Mouse (Mus musculus) embryonic facial prominence, embryonic 13.5 days (tissue): ENCODE measurements around the gene Mrpl21. TPM values are rescaled to one million over a fixed set of nuclear protein-coding genes. Genes with fewer than 3 reads are reported as not detected.

Experiments used
- ATAC-seq: fragments of 200-750 bp; cut with Nextera tagmentation; 2 replicates; pipeline ENCODE4 v1.8.0; 2017; ENCODE audit warnings: low read depth; ENCODE audit not compliant: insufficient number of reproducible peaks, insufficient read depth, low FRiP score, low TSS enrichment
- H3K27ac ChIP-seq: fragments of 300-500 bp; sonication (generic); 2 replicates; pipeline ENCODE4 v1.5.1; 2015; ENCODE audit warnings: moderate library complexity, mild to moderate bottlenecking, inconsistent platforms
- H3K27me3 ChIP-seq: fragments of 300-500 bp; sonication (generic); 2 replicates; pipeline ENCODE4 v1.6.1; 2015; ENCODE audit warnings: mild to moderate bottlenecking, inconsistent platforms
- H3K36me3 ChIP-seq: fragments of 300-500 bp; sonication (generic); 2 replicates; pipeline ENCODE4 v1.6.1; 2015; ENCODE audit warnings: mild to moderate bottlenecking, inconsistent platforms
- H3K4me1 ChIP-seq: fragments of 300-500 bp; sonication (generic); 2 replicates; pipeline ENCODE4 v1.6.1; 2015; ENCODE audit warnings: inconsistent platforms
- H3K4me2 ChIP-seq: fragments of 300-500 bp; sonication (generic); 2 replicates; pipeline ENCODE4 v1.6.1; 2015; ENCODE audit warnings: moderate library complexity, mild to moderate bottlenecking, inconsistent platforms
- H3K4me3 ChIP-seq: fragments of 300-500 bp; sonication (generic); 2 replicates; pipeline ENCODE4 v1.5.1; 2015; ENCODE audit warnings: mild to moderate bottlenecking, inconsistent platforms
- H3K9ac ChIP-seq: fragments of 300-500 bp; sonication (generic); 2 replicates; pipeline ENCODE4 v1.6.1; 2015; ENCODE audit warnings: mild to moderate bottlenecking, inconsistent platforms
- H3K9me3 ChIP-seq: fragments of 300-500 bp; sonication (generic); 2 replicates; pipeline ENCODE4 v1.6.1; 2016; ENCODE audit warnings: inconsistent platforms
- WGBS: fragments of 180-500 bp; shearing (Covaris S2); methylation state at CpG from one replicate; pipeline ENCODE4 v1.1.7; 2015; ENCODE audit warnings: mixed read lengths; 5-methylcytosine and 5-hydroxymethylcytosine counted together
- polyA plus RNA-seq: library from polyadenylated mRNA; unstranded; fragments of >200 nt; fragmentation: Nextera tagmentation; extraction: Ambion mirVana; gene quantifications from 2 replicates; pipeline ENCODE4 v1.2.1, GENCODE M21; 2015

The Mrpl21 gene
- polyA plus RNA-seq, 1 experiment from 2014 or later, result 128 TPM

DNA sequence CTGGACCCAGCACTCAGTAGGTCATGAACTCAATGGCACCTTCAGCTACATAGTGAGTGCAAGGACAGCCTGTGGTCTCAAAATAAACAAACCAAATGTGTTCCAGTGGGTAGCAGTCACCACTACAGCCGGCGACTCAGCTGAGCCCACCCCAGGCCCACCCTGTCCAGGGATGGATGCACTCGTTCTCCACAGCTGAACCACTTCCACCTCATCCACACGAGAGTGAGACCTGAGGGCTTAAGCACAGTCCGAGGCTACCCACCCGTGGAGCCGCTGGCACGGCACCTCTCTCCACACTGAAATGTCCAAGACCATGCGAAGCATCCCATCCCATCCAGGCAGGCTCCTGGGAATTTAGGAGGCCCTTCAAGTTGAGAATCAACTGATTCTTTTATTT, 13.4 kb upstream of the Mrpl21 start:
- Histone ChIP-seq H3K4me3 (no peak overlapping the region), H3K27ac (no peak overlapping the region), H3K4me2 (no peak overlapping the region), H3K27me3 (no peaks in the 10 kb centered on the region), H3K4me1 (no peaks in the 10 kb centered on the region), H3K9ac (no peak overlapping the region), H3K9me3 (no peaks in the 10 kb centered on the region), H3K36me3 (peaks cover 99% of the 10 kb centered on the region)
- no peak for ATAC-seq
- 90% methylated on average over 9 of the region's 9 CpGs for WGBS

DNA sequence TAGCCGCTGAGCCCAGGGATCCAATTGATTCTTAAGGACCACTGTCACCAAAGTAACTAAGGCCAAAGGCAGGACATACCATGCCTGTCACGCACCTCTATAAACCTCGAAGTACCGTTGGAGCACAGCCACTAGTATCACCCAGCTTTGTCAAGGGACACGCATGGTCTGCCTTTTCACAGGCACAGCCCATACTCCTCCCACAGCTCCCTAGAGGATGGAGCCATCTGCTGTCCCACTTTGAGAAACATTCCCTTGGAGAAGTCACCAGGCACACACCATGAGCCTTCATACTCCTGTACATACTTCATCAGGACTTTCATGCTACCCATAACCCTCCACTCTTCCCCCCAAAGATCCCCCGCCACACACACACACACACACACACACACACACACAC, 12.9 kb upstream of the Mrpl21 start:
- Histone ChIP-seq H3K4me3 (no peak overlapping the region), H3K4me1 (no peaks in the 10 kb centered on the region), H3K27me3 (no peaks in the 10 kb centered on the region), H3K9me3 (no peaks in the 10 kb centered on the region), H3K36me3 (peaks cover 99% of the 10 kb centered on the region), H3K27ac (no peak overlapping the region), H3K9ac (no peak overlapping the region), H3K4me2 (no peak overlapping the region)
- WGBS, result 94% methylated on average over 6 of the region's 6 CpGs
- no peak for ATAC-seq

DNA sequence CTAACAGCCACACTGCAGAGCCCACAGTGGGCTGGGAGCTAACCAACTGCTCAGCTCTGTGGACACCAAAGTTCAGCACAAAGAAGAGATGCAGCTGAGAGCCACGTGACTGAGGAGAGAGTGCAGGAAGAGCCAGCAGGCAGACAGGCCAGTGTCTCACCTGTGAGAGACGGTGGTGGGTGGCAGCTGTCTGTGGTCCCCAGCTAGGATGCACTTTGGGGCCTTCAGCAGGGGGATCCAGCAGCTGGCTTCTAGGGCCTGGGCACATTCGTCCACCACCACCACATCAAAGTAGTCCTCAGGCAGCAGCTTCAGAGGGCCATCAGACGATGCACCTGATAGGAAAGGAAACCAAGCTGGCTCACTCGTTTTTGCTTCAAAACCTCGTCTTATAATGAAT, 11.3 kb upstream of the Mrpl21 start:
- H3K36me3 ChIP-seq, result peaks cover 98% of the 10 kb centered on the region
- H3K4me3 ChIP-seq, result no peak overlapping the region
- H3K27ac ChIP-seq, result no peak overlapping the region
- no peak overlapping the region for H3K4me2 ChIP-seq
- ATAC-seq, result no peak
- H3K27me3 ChIP-seq, result no peaks in the 10 kb centered on the region
- H3K4me1 ChIP-seq, result no peaks in the 10 kb centered on the region
- no peaks in the 10 kb centered on the region for H3K9me3 ChIP-seq
- H3K9ac ChIP-seq, result no peak overlapping the region
- 83% methylated on average over 6 of the region's 6 CpGs for WGBS

DNA sequence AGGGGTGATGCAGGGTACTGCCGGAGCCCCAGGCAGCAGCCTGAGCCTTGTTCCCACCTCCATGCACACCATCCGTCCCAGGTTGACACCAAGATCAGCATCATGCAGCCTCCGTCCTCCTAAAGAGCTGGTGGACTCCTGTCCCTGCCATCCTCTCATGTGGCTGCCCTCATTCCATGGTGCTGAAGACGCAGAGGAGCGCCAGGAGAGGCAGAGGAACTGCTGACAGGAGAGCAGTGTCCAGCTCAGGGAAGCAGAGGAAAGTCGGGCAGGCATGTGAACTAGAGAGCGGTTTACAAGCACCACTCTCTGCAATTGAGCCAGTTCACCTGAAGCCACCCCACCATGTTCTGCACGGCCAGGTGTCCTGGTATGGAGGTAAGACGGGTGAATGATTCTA, 9.4 kb upstream of the Mrpl21 start:
- WGBS, result 94% methylated on average over 9 of the region's 9 CpGs
- peaks cover 97% of the 10 kb centered on the region for H3K36me3 ChIP-seq
- H3K4me3 ChIP-seq, result no peak overlapping the region
- H3K9me3 ChIP-seq, result no peaks in the 10 kb centered on the region
- H3K27ac ChIP-seq, result no peak overlapping the region
- no peaks in the 10 kb centered on the region for H3K27me3 ChIP-seq
- no peak overlapping the region for H3K9ac ChIP-seq
- no peaks in the 10 kb centered on the region for H3K4me1 ChIP-seq
- no peak overlapping the region for H3K4me2 ChIP-seq
- ATAC-seq, result no peak

- 90% methylated on average over 3 of the region's 3 CpGs for WGBS
- no peak for ATAC-seq
- H3K4me1 ChIP-seq, result no peaks in the 10 kb centered on the region
- H3K4me3 ChIP-seq, result no peak overlapping the region
- H3K4me2 ChIP-seq, result no peak overlapping the region
- H3K27me3 ChIP-seq, result no peaks in the 10 kb centered on the region
- H3K27ac ChIP-seq, result no peak overlapping the region
- no peak overlapping the region for H3K9ac ChIP-seq
- H3K9me3 ChIP-seq, result no peaks in the 10 kb centered on the region
- H3K36me3 ChIP-seq, result peaks cover 87% of the 10 kb centered on the region
These were observed 6.8 kb upstream of the Mrpl21 start for GRCm38 (mm10) chr19:3275744-3276365.

DNA sequence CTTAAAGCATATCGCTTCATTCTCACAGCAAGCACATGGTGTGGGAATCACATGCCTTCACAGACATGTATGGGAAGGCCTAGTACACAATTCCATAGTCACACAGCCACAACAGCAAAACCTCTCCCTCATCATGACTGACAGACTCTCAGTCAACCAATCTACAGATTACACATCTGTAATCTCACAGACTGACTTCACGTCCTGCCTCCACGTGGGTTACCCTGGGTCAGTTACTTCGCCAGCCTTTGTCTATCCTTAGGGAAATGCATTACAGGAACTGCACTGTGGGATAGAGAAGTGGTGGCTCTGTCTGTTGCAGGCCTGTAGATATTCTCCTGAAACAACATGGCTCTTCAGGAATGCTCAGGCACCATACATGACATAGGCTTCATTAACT, 815 bp upstream of the Mrpl21 start:
- Histone ChIP-seq H3K4me1 (peaks cover 14% of the 10 kb centered on the region), H3K4me3 (peak overlapping the region; percentile 87), H3K4me2 (peak overlapping the region; percentile 65), H3K9me3 (no peaks in the 10 kb centered on the region), H3K36me3 (peaks cover 54% of the 10 kb centered on the region), H3K9ac (peak overlapping the region; percentile 79), H3K27ac (no peak overlapping the region), H3K27me3 (no peaks in the 10 kb centered on the region)
- no peak for ATAC-seq
- 63% methylated on average over 4 of the region's 4 CpGs for WGBS

GRCm38 (mm10) chr19:3289006-3289405, 6.3 kb downstream of the Mrpl21 start:
- Histone ChIP-seq H3K36me3 (peaks cover 69% of the 10 kb centered on the region), H3K9me3 (no peaks in the 10 kb centered on the region), H3K4me3 (no peak overlapping the region), H3K4me2 (no peak overlapping the region), H3K27me3 (no peaks in the 10 kb centered on the region), H3K9ac (no peak overlapping the region), H3K27ac (no peak overlapping the region), H3K4me1 (no peaks in the 10 kb centered on the region; the same call in 1 of the 2 replicates)
- no peak for ATAC-seq
- 96% methylated on average over 1 of the region's 1 CpGs for WGBS

GRCm38 (mm10) chr19:3292028-3292427, 9.3 kb downstream of the Mrpl21 start:
- 80% methylated on average over 2 of the region's 2 CpGs for WGBS
- H3K4me2 ChIP-seq, result no peak overlapping the region
- H3K36me3 ChIP-seq, result peaks cover 50% of the 10 kb centered on the region

DNA sequence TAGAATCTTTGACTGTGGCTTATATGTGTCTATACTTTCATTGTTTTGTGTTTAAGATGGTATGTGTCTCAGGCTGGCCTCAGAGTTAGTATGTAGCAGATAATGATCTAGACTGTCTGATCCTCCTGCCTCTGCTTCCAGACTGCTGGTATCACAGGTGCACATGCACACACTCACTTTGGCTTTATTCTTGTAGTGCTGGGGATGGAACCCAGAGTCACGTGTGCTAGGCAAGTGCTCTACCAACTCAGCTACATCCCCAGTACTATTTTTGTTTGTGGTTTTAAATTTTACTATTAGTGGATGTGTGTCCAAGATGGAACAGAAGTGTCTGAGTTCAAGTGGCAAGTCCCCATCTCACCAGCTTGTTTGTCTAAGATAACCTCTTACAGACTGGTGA, 10.3 kb downstream of the Mrpl21 start:
- Histone ChIP-seq H3K27ac (no peak overlapping the region), H3K27me3 (no peaks in the 10 kb centered on the region), H3K4me2 (no peak overlapping the region), H3K4me1 (no peaks in the 10 kb centered on the region), H3K4me3 (no peak overlapping the region), H3K36me3 (peaks cover 41% of the 10 kb centered on the region), H3K9ac (no peak overlapping the region), H3K9me3 (no peaks in the 10 kb centered on the region)
- 92% methylated on average over 1 of the region's 1 CpGs for WGBS
- ATAC-seq, result no peak

More at GRCm38 (mm10) chr19:3292028-3292427, 9.3 kb downstream of the Mrpl21 start:
- H3K27me3 ChIP-seq, result no peaks in the 10 kb centered on the region
- H3K9ac ChIP-seq, result no peak overlapping the region
- no peak overlapping the region for H3K4me3 ChIP-seq
- no peak for ATAC-seq
- H3K4me1 ChIP-seq, result no peaks in the 10 kb centered on the region
- no peaks in the 10 kb centered on the region for H3K9me3 ChIP-seq
- no peak overlapping the region for H3K27ac ChIP-seq

- H3K4me3 ChIP-seq, result no peak overlapping the region
- WGBS, result 86% methylated on average over 6 of the region's 6 CpGs
- H3K27ac ChIP-seq, result no peak overlapping the region
- H3K27me3 ChIP-seq, result no peaks in the 10 kb centered on the region
- ATAC-seq, result no peak
- no peak overlapping the region for H3K4me2 ChIP-seq
- H3K36me3 ChIP-seq, result peaks cover 28% of the 10 kb centered on the region
- H3K4me1 ChIP-seq, result no peaks in the 10 kb centered on the region
- H3K9me3 ChIP-seq, result no peaks in the 10 kb centered on the region
- no peak overlapping the region for H3K9ac ChIP-seq
These were observed 12.5 kb downstream of the Mrpl21 start for GRCm38 (mm10) chr19:3295245-3295644.

GRCm38 (mm10) chr19:3297034-3297433, 14.3 kb downstream of the Mrpl21 start:
- no peak overlapping the region for H3K4me3 ChIP-seq
- no peaks in the 10 kb centered on the region for H3K9me3 ChIP-seq
- H3K4me1 ChIP-seq, result no peaks in the 10 kb centered on the region
- no peak overlapping the region for H3K4me2 ChIP-seq
- ATAC-seq, result no peak
- H3K27me3 ChIP-seq, result no peaks in the 10 kb centered on the region
- H3K27ac ChIP-seq, result no peak overlapping the region
- peaks cover 12% of the 10 kb centered on the region; the same call in 1 of the 2 replicates for H3K36me3 ChIP-seq
- no peak overlapping the region for H3K9ac ChIP-seq

DNA sequence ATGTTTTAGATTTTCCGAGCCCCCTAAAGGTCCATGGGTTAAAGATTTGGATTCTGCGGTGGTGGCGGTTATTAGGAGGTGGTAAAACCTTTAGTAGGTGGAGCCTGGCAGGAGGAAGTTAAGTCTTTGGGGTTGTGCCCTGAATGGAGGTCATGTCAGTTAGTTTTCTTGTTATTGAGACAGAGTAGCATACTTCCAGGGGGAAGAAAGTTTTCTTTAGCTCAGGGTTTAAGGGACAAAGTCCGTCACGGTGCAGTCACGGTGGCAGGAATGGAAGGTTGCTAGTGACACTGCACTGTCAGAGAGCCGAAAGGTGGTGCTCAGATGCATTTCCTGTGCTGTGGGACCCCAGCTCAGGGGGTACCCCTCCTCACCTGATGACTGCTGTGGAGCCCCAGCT, 15.1 kb downstream of the Mrpl21 start:
- Histone ChIP-seq H3K4me1 (no peaks in the 10 kb centered on the region), H3K9ac (no peak overlapping the region), H3K36me3 (peaks cover 9% of the 10 kb centered on the region; the same call in 1 of the 2 replicates), H3K27me3 (no peaks in the 10 kb centered on the region), H3K4me3 (no peak overlapping the region), H3K9me3 (no peaks in the 10 kb centered on the region), H3K4me2 (no peak overlapping the region), H3K27ac (no peak overlapping the region)
- ATAC-seq, result no peak
- 84% methylated on average over 7 of the region's 7 CpGs for WGBS
